Mouse (Mus musculus) forebrain, embryonic 13.5 days (tissue): ENCODE measurements around the gene Larp4b. TPM values are rescaled to one million over a fixed set of nuclear protein-coding genes. Genes with fewer than 3 reads are reported as not detected.
"Not testable (repeated sequence)": the region's sequence is repeated elsewhere in the genome, so short reads cannot be mapped to it uniquely, and the experiment has no call there.

Experiments
- ATAC-seq: fragments of 200-750 bp; cut with Nextera tagmentation; 2 replicates; pipeline ENCODE4 v1.8.0; 2017
- H3K27ac ChIP-seq: fragments of 300-500 bp; sonication (generic); 2 replicates; pipeline ENCODE4 v1.5.1; 2015; ENCODE audit warnings: inconsistent platforms, mild to moderate bottlenecking, moderate library complexity
- H3K27me3 ChIP-seq: fragments of 300-500 bp; sonication (generic); 2 replicates; pipeline ENCODE4 v1.6.1; 2015; ENCODE audit warnings: mild to moderate bottlenecking, inconsistent platforms
- H3K36me3 ChIP-seq: fragments of 300-500 bp; sonication (generic); 2 replicates; pipeline ENCODE4 v1.6.1; 2015; ENCODE audit warnings: mild to moderate bottlenecking, inconsistent platforms; ENCODE audit not compliant: poor library complexity, severe bottlenecking
- H3K4me1 ChIP-seq: fragments of 300-500 bp; sonication (generic); 2 replicates; pipeline ENCODE4 v1.6.1; 2015; ENCODE audit warnings: inconsistent platforms
- H3K4me2 ChIP-seq: fragments of 300-500 bp; sonication (generic); 2 replicates; pipeline ENCODE4 v1.6.1; 2015; ENCODE audit warnings: inconsistent platforms, mild to moderate bottlenecking, moderate library complexity
- H3K4me3 ChIP-seq: fragments of 300-500 bp; sonication (generic); 2 replicates; pipeline ENCODE4 v1.5.1; 2015; ENCODE audit warnings: mild to moderate bottlenecking, inconsistent platforms
- H3K9ac ChIP-seq: fragments of 300-500 bp; sonication (generic); 2 replicates; pipeline ENCODE4 v1.6.1; 2015; ENCODE audit warnings: mild to moderate bottlenecking, inconsistent platforms
- H3K9me3 ChIP-seq: fragments of 300-500 bp; sonication (generic); replicated peaks from 2 replicates; pipeline ENCODE4 v1.6.1; 2016; ENCODE audit warnings: inconsistent platforms
- WGBS: fragments of 180-500 bp; shearing (Covaris S2); methylation state at CpG from one replicate; pipeline ENCODE4 v1.1.7; 2015; 5-methylcytosine and 5-hydroxymethylcytosine counted together
- polyA plus RNA-seq: library from polyadenylated mRNA; unstranded; fragments of >200 nt; fragmentation: Nextera tagmentation; extraction: Ambion mirVana; gene quantifications from 2 replicates; pipeline ENCODE4 v1.2.1, GENCODE M21; 2015

Larp4b gene
- polyA plus RNA-seq: 33.6 and 39.0 TPM in 2 replicates

- ATAC-seq: peak; percentile 100
- peak within 1 kb of the TSS; percentile 96 for H3K4me2 ChIP-seq
- peaks cover 25% of the 10 kb centered on the region for H3K4me1 ChIP-seq
- H3K9ac ChIP-seq: peak within 1 kb of the TSS; percentile 96
- no peaks in the 10 kb centered on the region for H3K27me3 ChIP-seq
- H3K4me3 ChIP-seq: peak within 1 kb of the TSS; percentile 84
- no peaks in the 10 kb centered on the region for H3K9me3 ChIP-seq
- H3K36me3 ChIP-seq: no peaks in the 10 kb centered on the region
- peak within 1 kb of the TSS; percentile 87 for H3K27ac ChIP-seq
- under 1% methylated on average over 66 of the region's 92 CpGs for WGBS
Observed at GRCm38 (mm10) chr13:9093316-9094155, at the start of gene Larp4b. Gene Larp4b (plus strand): TSS chr13:9093881.

DNA sequence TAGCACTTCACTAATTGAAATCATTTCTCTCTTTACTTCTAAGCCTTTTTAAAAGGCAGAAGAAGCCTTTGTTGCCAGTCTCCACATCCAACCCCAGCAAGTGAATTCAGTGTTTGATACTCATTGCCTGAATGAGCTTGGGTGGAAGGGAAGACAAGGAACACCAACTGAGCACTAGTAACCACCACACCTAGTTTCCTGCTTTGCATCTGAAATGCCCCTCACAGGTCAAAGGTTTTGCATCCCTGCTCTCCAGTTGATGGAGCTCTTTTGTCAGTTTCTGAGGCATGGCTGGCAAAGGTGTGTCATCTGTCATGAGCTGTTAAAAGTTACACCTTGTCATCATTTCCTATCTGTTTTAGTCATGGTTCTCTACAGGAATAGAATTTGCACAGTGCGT lies 49.0 kb upstream of the Larp4b start:
- Histone ChIP-seq H3K27ac (no peak overlapping the region), H3K4me2 (no peak overlapping the region), H3K9me3 (no peaks in the 10 kb centered on the region), H3K36me3 (no peaks in the 10 kb centered on the region), H3K27me3 (no peaks in the 10 kb centered on the region), H3K9ac (no peak overlapping the region), H3K4me3 (no peak overlapping the region), H3K4me1 (no peaks in the 10 kb centered on the region)
- 98% methylated on average over 1 of the region's 1 CpGs for WGBS
- no peak for ATAC-seq

DNA sequence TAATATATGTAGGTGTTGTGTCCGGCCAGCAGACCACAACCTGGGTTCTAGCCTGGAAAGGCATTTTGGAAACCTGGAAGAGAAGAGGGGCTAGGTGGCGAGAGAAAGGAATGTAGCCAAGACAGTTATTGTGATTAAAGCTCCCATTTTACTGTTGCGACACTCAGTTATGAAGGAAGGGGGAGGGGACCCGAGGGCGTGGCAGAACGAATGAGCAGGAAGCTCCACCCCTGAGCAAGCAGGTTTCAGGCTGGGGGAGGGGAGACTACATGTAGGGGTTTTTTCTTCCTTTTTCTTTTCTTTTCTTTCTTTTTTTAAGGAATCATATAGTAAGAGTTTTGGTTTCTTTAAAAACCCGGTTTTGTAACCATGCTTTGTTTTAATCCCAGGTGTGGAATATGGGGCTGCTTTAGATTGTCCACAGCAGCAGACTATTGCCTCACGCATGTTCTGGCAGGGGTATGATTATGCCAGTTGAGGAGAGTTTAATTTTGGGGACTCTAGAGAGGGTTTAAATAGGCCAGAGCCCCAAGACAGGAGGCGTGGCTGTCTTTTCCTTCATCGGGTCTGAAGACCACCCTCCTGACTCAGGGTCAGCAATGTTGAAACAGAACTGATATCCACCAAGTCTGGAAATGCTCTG lies 41.5 kb upstream of the Larp4b start:
- H3K4me3 ChIP-seq, H3K4me2 ChIP-seq, H3K27ac ChIP-seq, H3K4me1 ChIP-seq, H3K27me3 ChIP-seq, ATAC-seq, H3K9ac ChIP-seq, H3K9me3 ChIP-seq, H3K36me3 ChIP-seq: not testable (repeated sequence)
- WGBS: 69% methylated on average over 10 of the region's 10 CpGs

DNA sequence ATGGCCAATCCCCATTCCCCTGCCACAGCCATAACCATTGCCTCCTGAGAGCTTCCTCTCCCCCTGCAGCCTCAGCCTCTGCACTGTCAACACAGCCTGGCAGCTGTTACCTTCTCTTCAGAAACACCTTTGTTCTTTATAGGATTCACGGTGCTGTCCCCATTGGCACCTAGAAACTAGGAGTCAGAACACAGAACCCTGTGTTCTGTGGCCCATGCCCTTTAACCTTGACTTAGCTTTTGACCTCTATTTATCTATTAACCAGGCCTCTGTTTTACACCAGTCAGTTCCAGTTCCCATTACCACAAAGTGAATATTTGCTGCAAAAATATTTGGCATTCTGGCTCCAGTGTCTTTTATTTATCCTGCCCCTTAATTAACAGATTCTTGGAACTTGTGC lies 36.4 kb upstream of the Larp4b start:
- H3K4me3 ChIP-seq: no peak overlapping the region
- H3K9ac ChIP-seq: no peak overlapping the region
- ATAC-seq: no peak
- H3K36me3 ChIP-seq: no peaks in the 10 kb centered on the region
- WGBS: 64% methylated on average over 1 of the region's 1 CpGs
- no peak overlapping the region for H3K27ac ChIP-seq
- no peak overlapping the region for H3K4me2 ChIP-seq
- H3K27me3 ChIP-seq: no peaks in the 10 kb centered on the region
- H3K9me3 ChIP-seq: no peaks in the 10 kb centered on the region
- H3K4me1 ChIP-seq: no peaks in the 10 kb centered on the region

- no peaks in the 10 kb centered on the region for H3K4me1 ChIP-seq
- H3K9me3 ChIP-seq: no peaks in the 10 kb centered on the region
- H3K27me3 ChIP-seq: no peaks in the 10 kb centered on the region
- no peak overlapping the region for H3K9ac ChIP-seq
- ATAC-seq: no peak
- no peak overlapping the region for H3K4me2 ChIP-seq
- H3K27ac ChIP-seq: no peak overlapping the region
- 96% methylated on average over 4 of the region's 4 CpGs for WGBS
- H3K36me3 ChIP-seq: no peaks in the 10 kb centered on the region
- H3K4me3 ChIP-seq: no peak overlapping the region
Observed at GRCm38 (mm10) chr13:9058706-9059105, 35.0 kb upstream of the Larp4b start.

DNA sequence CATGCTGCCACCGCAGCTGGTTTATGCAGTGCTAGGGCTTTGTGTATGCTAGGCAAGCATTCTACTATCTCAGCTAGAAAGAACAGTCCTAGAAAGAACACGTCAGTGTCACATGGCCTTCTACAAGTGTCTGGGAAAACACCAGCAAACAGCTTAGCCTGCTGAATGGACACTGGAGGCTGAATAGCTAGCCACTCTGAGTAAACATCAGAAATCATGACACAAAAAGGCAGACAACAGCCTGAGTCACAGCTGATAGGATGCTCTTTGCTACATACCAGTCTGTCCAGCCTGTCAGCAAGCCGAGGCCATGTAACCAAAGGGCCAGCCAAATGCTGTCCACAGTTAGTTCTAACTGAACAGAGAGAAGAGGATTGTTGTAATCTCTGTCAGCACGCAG lies 32.3 kb upstream of the Larp4b start:
- Histone ChIP-seq H3K9ac (no peak overlapping the region), H3K4me1 (no peaks in the 10 kb centered on the region), H3K9me3 (no peaks in the 10 kb centered on the region), H3K27ac (no peak overlapping the region), H3K4me2 (no peak overlapping the region), H3K36me3 (no peaks in the 10 kb centered on the region), H3K27me3 (no peaks in the 10 kb centered on the region), H3K4me3 (no peak overlapping the region)
- no peak for ATAC-seq
- WGBS: 70% methylated on average over 4 of the region's 4 CpGs

GRCm38 (mm10) chr13:9064196-9064595 lies 29.5 kb upstream of the Larp4b start:
- H3K27me3 ChIP-seq: no peaks in the 10 kb centered on the region
- no peak overlapping the region for H3K4me2 ChIP-seq
- H3K27ac ChIP-seq: no peak overlapping the region
- no peaks in the 10 kb centered on the region for H3K9me3 ChIP-seq
- no peaks in the 10 kb centered on the region for H3K4me1 ChIP-seq
- H3K4me3 ChIP-seq: no peak overlapping the region
- WGBS: 88% methylated on average over 2 of the region's 2 CpGs
- H3K9ac ChIP-seq: no peak overlapping the region
- ATAC-seq: no peak
- no peaks in the 10 kb centered on the region for H3K36me3 ChIP-seq

GRCm38 (mm10) chr13:9066107-9066506 lies 27.6 kb upstream of the Larp4b start:
- no peak overlapping the region for H3K4me2 ChIP-seq
- no peaks in the 10 kb centered on the region for H3K27me3 ChIP-seq
- 61% methylated on average over 5 of the region's 5 CpGs for WGBS
- H3K27ac ChIP-seq: no peak overlapping the region
- H3K36me3 ChIP-seq: no peaks in the 10 kb centered on the region
- no peak for ATAC-seq
- no peak overlapping the region for H3K4me3 ChIP-seq
- no peaks in the 10 kb centered on the region for H3K9me3 ChIP-seq
- H3K4me1 ChIP-seq: no peaks in the 10 kb centered on the region
- no peak overlapping the region for H3K9ac ChIP-seq

DNA sequence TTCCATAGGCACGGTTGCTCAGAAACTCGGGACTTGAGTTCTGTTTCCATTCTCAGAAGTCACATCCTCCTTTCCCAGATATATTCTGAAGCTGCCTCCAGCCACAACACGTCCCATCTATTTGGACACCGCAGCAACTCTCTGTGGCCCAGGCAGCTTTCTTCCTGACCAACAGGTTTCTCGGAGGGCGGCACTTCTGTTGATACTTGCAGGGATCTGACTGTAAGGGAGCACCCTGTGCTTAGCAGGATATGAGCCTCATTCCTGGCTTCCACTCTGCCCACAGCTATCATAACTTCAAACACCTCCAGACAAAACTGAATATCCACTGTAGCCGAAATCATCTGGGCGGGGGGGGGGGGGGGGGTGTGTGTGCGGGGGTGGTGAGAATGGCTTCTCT lies 22.7 kb upstream of the Larp4b start:
- no peak overlapping the region for H3K4me3 ChIP-seq
- no peak overlapping the region for H3K4me2 ChIP-seq
- WGBS: 85% methylated on average over 8 of the region's 9 CpGs
- H3K27ac ChIP-seq: no peak overlapping the region
- no peaks in the 10 kb centered on the region for H3K4me1 ChIP-seq
- ATAC-seq: no peak
- H3K36me3 ChIP-seq: no peaks in the 10 kb centered on the region
- H3K9me3 ChIP-seq: no peaks in the 10 kb centered on the region
- no peak overlapping the region for H3K9ac ChIP-seq
- H3K27me3 ChIP-seq: no peaks in the 10 kb centered on the region

- H3K4me1 ChIP-seq: no peaks in the 10 kb centered on the region
- ATAC-seq: no peak
- no peak overlapping the region for H3K4me2 ChIP-seq
- H3K4me3 ChIP-seq: no peak overlapping the region
- WGBS: 72% methylated on average over 4 of the region's 4 CpGs
- H3K9me3 ChIP-seq: no peaks in the 10 kb centered on the region
- no peaks in the 10 kb centered on the region for H3K27me3 ChIP-seq
- H3K36me3 ChIP-seq: no peaks in the 10 kb centered on the region
- no peak overlapping the region for H3K27ac ChIP-seq
- H3K9ac ChIP-seq: no peak overlapping the region
Observed at GRCm38 (mm10) chr13:9073818-9074217, 19.9 kb upstream of the Larp4b start.

GRCm38 (mm10) chr13:9075825-9076592 lies 17.7 kb upstream of the Larp4b start:
- H3K4me2 ChIP-seq: no peak overlapping the region
- no peak overlapping the region for H3K4me3 ChIP-seq
- no peak overlapping the region for H3K27ac ChIP-seq
- WGBS: 83% methylated on average over 7 of the region's 7 CpGs
- no peaks in the 10 kb centered on the region for H3K4me1 ChIP-seq
- no peaks in the 10 kb centered on the region for H3K36me3 ChIP-seq
- no peaks in the 10 kb centered on the region for H3K27me3 ChIP-seq
- H3K9me3 ChIP-seq: no peaks in the 10 kb centered on the region
- no peak for ATAC-seq
- H3K9ac ChIP-seq: no peak overlapping the region
